Mouse (Mus musculus) forelimb bud, embryonic 11.5 days (tissue): ENCODE measurements around the gene Abcb7.
"Not testable (repeated sequence)": the region's sequence is repeated elsewhere in the genome, so short reads cannot be mapped to it uniquely, and the experiment has no call there.

Source experiments
- DNase-seq: peaks from one replicate; pipeline ENCODE4 v3.0.0-alpha.2; 2012; ENCODE audit warnings: low read depth, low spot score

Abcb7 gene

DNA sequence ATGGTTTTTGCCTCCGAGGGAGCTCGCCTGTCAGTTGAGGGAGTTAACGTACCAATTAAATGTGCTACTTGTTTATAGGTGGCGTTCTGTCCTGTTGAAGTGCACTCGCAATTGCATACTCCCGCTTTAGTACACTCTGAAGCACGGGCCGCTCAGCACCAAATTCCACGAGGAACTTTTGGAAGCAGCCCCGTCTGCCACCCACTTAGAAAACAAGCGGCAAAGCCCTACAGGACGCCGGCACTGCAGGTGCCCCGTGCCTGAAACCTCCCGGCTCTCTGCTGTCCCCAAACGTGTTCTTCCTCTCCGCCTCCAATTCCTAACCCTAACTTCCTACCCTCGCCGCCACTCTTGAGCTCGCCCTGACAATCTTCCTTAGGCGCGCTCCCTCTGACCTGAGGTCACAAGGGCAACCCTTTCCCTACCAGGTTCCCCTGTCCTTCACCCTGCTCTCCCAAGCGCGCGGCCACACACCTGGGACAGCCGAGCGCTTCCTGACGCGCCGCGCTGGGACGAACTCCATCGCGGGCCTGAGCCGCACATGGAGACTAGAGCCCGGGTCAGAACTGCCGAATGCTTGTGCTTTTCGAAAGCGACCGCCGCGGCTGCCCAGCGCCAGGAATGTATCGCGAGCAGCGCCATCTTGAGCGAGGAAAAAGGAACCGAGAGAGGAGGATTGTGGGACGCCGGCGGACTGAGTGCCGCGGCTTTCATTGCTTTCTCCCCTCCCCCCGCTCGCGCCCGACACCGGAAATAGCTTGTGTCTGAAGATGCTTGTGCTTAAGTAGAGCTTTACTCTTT lies at the start of gene Abcb7:
Gene Abcb7, minus strand, starts transcription at position 674 of the 801 bp plus-strand sequence.
- DNase-seq: peak; percentile 71

DNA sequence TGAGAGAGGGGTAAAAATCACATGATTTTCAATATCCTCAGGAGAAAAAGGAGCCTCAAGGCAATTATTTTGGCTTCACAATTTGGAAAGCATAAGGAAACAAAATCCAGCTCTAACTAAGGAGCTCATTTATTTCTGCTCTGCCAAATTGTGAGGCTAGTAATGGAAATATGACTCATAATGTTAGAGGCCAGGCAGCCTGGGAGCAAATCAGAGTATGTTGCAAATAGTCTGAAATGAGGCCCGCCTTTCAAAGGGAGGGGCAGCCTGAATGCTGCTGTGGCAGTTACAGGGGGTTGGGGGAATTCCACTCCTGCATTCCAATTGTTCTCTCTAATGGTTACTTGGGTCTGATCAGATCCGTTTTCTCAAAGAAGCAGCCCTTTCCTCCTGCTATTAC lies 48.1 kb upstream of the Abcb7 start:
- DNase-seq: no peak

DNA sequence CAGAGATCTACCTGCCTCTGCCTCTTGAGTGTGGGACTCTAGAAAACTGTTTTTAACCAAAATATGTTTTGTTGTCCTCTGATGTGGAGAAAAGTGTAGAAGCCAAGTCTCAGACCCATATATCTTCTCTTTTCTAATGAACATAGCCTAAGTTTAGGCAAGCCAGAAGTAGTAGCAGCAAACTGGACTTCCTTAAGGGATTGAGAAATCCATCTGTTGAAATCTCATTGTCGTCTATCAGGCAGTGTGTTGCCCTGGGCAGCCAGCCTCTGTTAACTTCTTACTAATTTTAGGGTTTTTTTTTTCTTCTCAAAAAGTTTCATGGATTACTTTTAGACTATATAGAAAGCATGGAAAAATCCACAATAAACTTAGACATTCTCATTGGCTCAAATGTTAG lies 38.8 kb upstream of the Abcb7 start:
- no peak for DNase-seq

DNA sequence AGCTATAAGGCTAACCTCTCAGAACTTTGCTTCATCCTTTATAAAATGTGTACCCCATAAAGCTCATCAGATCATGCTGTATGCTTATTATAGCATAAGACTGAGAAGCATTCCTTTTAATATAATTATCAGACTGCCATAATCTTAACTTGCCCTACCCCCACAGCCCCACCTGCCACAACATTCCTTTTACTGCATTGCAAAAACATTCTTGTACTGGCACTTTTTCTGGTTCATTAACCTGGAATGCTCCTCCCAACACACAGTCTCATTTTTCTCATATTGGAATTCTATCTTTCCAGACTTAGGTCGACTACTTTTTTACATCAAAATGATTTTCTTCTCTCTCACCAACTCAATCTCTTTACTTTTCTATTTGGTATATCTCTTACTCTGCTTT lies 19.8 kb upstream of the Abcb7 start:
- DNase-seq: no peak

DNA sequence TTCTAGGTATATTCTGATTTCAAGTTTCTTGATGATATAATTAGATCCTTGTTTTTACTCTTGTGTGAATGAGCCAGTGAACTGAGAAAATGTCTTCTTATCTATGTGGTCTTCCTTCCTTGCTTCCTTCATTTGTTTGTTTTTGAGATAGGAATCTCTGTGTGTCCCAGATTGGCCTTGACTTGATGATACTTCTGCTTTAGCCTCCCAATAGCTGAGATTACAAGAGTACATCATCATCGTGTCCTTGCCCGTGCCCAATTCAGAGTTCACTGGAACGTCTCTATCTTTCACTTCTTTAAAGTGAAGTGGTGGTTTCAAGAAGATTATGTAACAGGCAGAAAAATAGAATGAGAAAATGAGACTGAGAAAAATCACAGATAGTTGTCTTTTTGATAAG lies 14.5 kb upstream of the Abcb7 start:
- DNase-seq: no peak

DNA sequence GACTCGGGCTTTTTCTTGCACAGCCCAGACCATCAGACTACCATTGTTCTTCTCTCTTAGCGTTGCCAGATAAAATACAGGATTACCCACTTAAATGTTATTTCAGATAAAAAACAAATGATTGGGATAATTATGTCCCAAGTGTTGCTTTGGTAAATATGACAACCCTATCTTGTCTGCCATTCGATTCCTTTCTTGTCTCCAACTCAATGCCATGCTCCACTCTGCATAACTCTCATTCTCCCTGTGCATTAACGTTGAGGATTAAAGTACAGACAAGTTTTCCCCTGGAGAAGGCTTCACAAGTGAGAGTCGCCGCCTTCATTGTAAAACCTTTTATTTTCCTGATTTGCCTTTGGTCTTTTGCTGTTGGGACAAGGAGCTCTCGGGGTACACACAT lies 339 bp upstream of the Abcb7 start:
- DNase-seq: no peak

DNA sequence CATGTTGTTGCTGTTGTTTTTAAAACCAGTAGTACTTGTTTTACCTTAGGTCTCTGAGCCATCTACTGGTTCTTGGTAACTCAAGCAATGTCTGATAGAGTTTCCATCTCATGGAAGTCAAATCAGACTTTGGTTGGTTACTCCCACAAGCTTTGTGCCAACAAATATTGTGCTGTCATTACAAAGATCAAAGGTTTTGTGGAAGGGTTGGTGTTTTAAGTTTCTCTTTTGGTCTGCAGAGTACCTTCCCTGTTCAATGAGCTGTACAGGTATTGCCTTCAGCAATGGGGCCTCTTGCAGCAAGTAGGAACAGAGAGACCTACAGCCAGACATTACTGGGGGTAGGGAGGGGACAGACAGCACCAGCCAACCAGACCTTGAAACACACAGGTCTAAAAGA lies 5.5 kb downstream of the Abcb7 start:
- DNase-seq: no peak

DNA sequence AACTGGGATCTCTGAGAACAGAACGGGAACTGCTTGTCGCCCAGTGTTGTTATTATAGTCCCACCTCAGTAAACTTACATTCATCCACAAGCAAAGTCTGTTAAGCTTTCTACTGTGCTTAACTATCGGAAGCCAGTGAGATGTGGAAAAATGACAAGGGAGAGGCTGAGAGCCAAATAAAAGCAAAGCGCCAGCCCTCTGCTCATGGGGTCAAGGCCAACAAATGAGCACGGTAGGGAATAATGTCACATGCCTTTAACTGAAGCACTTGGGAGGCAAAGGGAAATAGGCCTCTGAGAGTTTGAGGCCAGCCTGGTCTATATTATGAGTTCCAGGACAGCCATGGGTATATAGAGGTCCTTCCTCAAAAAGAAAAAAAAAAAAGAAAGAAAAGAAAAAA lies 11.2 kb downstream of the Abcb7 start:
- no peak for DNase-seq

DNA sequence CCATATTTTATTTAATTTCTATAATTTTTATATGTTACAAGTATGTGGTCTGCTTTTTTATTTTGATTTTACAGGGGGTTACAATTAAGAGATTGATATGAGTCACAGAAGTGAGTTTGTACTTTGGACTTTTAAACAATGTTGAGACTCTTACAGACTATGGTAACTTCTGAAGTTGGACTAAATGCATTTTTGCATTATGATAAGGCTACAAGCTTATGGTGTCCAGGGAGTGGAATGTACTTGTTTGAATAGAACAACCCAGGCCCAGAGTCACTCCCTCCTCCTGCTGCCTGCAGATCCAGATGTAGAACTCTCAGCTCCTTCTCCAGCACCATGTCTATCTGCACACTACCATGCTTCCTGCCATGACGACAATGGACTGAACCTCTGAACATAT lies 12.5 kb downstream of the Abcb7 start:
- no peak for DNase-seq

DNA sequence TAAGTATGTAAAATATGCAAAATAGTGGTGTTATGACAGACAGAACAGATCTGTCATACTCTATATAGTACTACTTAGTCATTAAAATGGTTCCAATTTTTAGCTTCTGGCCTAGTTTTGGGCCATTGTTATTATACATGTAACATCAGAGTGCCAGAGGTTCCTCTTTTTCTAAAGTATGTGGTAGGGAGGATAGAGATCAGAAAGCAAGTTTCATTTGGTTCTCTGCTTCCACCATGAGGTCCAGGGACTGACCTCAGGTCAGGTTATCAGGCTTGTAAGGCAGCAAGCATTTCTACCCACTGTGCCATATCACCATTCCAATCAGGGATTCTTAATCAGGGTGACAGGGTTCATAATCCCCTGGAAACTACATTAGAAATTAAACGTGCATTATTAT lies 16.1 kb downstream of the Abcb7 start:
- no peak for DNase-seq

DNA sequence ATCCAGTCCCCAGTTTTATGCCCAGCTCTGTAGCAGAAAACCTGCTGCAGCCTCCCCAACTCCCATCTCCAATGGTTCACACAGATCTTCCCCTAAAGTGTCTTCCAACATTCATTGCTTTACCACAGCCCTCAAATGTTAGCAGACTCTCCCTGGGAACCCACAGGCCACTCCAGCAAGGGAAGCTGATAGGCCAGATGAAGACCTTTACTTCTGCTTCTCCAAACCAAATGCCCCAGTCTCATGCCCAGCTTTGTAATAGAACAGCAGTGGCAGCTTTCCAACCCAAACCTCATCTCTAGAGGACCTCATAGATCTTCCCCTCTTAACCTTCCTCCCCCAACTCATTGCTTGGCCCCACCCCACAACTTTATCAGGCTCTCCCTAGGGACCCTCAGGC lies 54.0 kb downstream of the Abcb7 start:
- DNase-seq: no peak

DNA sequence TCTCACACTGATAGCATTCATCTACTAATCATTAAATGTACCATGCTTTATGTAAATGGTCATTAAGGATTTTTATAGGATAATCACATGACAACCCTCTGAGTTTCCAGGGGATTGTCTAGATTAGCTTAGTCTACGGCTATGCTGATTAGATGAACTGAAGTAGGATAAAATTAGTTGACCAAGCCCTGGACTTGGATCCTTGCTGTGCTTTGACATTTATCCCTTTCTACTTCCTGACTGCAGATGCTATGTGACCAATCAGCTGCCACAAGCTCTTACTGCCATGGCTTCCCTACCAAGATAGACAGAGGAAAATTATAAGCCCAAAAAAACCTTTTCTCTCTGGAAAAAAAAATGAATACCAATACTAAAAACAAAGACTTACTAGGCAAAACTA lies 57.8 kb downstream of the Abcb7 start:
- no peak for DNase-seq

DNA sequence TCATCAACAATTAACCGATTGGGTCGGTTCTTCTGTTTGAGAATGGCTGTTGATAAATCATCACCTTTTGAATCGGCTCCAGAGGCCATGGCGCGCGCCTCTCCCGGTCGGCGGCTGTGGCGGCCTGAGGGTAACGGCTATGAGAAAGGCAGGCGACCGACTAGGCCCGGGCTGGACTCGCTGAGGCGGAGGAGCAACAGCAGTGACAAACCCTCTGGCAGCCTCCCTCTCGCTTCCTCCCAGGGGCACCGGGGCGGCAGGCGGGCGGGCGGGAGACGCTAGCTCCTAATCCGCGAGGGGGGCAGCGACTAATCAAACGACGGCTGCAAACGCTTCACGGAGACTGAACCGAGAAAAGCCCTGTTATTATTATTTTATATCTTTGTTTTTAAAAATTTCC lies 65.5 kb downstream of the Abcb7 start:
- not testable (repeated sequence) for DNase-seq

DNA sequence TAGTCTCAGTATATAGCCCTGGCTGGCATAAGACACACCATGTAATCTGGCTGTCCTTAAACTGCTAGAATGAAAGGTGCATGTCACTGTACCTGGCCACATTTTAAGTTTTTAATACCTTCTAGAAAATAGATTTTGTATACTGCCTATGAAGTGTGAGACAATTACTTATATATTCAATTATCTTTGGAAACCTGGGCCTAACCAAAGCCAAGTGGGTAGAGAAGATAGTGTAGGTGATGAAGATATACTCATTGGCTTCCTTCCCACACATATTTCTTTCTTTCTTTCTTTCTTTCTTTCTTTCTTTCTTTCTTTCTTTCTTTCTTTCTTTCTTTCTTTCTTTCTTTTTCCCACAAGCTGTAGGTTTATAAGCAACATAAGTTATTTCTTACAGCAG lies 121.9 kb downstream of the Abcb7 start:
- DNase-seq: no peak

DNA sequence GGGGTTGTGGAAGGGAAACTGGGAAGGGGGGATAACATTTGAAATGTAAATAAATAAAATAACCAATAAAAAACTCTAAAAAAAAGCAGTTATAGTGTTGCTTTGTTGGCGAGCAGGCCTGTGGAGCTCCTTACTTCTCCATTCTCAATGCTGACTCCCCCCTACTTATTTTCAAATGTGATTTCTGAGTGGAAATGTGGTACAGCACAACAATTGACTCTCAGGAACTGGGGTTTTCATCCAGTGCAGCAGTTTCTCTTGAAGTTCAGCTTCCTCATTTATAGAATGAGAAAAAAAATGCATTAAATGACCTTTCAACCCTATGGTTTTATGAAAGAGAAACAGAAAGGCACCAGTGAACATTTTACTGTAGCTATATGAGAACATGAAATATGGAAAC lies 133.8 kb downstream of the Abcb7 start:
- no peak for DNase-seq

DNA sequence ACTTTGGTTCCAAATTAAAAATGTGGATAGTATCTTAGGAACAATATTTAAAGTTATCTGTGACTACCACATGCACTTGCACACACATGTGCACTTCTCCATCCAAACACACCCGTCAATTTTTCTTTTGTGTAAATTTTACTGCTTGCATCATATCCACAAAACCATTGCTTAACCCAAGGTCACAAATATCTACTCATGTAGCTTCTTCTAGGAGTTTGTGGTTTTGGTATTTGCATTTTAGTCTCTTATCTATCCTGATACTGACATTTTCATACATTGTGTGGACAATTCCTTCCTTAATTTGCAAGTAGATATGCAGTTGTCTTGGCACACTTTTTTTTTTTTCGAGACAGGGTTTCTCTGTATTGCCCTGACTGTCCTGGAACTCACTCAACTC lies 149.3 kb downstream of the Abcb7 start:
- no peak for DNase-seq

DNA sequence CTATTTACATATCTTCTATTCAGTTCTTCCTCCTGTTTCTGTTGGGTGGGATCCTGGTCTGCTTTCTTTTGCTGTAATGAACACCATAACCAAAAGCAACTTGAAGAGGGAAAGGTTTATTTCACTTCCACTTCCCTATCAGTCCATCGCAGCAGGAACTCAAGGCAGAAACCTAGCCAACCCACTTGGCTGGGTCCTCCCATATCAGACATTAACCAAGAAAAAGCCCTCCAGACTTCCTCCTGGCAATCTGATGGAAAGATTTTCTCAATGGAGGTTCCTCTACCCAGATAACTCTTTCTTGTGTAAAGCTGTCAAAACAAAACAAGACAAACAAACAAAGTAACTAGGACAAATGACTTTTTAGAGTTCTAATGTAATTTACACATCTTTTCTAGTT lies 151.2 kb downstream of the Abcb7 start:
- DNase-seq: no peak

DNA sequence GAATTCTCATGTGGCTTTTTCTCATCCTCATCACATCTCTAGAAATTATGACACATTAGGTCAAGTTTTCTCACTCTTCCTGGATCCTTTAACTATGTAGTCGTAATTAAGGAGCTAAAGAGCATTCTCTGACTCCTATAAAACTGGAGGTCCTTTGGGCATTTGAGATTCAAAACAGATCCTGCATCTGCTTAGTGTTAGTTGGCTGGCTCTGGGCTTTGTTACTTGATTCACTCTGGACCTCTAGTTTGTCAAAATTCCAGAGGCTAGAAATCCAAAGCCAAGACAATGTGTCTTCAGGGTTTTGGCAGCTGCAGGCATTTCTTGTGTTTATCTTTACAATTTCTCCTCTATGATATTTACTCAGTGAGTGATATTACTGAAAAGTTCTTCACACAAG lies 157.1 kb downstream of the Abcb7 start:
- no peak for DNase-seq
